Mouse (Mus musculus): ENCODE measurements around the gene Npr3. TPM values are rescaled to one million over a fixed set of nuclear protein-coding genes. Genes with fewer than 3 reads are reported as not detected.
A peak's percentile ranks its signal among the peaks of the same experiment; 100 is the strongest.
"Not testable (repeated sequence)": the region's sequence is repeated elsewhere in the genome, so short reads cannot be mapped to it uniquely, and the experiment has no call there.

Gene Npr3
- total RNA-seq, 2 experiments from 2014 or later: 12.6 TPM

- DNase-seq (ENCODE audit: low spot score in 2 of 2): no peak
- intact Hi-C loops (cut with DNase I): no loop called here
Measured at GRCm38 (mm10) chr15:11893969-11894368, 13.1 kb downstream of the Npr3 start.

GRCm38 (mm10) chr15:11891395-11891794 is 15.7 kb downstream of the Npr3 start:
- no peak for DNase-seq (ENCODE audit: low spot score in 2 of 2)
- intact Hi-C loops (cut with DNase I): no loop called here

- DNase-seq (ENCODE audit: low spot score in 2 of 2): peak in 1 of 2 experiments; percentile 49
- intact Hi-C loops (cut with DNase I): no loop called here
Measured at GRCm38 (mm10) chr15:11882508-11883205, 24.4 kb downstream of the Npr3 start.

- DNase-seq (ENCODE audit: low spot score in 2 of 2): no peak
Measured at GRCm38 (mm10) chr15:11881822-11882221, 25.3 kb downstream of the Npr3 start.

GRCm38 (mm10) chr15:11878334-11878733 is 28.8 kb downstream of the Npr3 start:
- DNase-seq (ENCODE audit: low spot score in 2 of 2): no peak
- intact Hi-C loops (cut with DNase I): no loop called here

More at GRCm38 (mm10) chr15:11881822-11882221, 25.3 kb downstream of the Npr3 start:
- intact Hi-C loops (cut with DNase I): no loop called here

- intact Hi-C loops (cut with DNase I): no loop called here
- no peak for DNase-seq (ENCODE audit: low spot score in 2 of 2)
Measured at GRCm38 (mm10) chr15:11877273-11877672, 29.8 kb downstream of the Npr3 start.

GRCm38 (mm10) chr15:11866918-11867317 is 40.2 kb downstream of the Npr3 start:
- no peak for DNase-seq (ENCODE audit: low spot score in 2 of 2)

GRCm38 (mm10) chr15:11863540-11863818 is 43.6 kb downstream of the Npr3 start:
- peak in 1 of 2 experiments; percentile 18 for DNase-seq (ENCODE audit: low spot score in 2 of 2)
- intact Hi-C loops (cut with DNase I): no loop called here

More at GRCm38 (mm10) chr15:11866918-11867317, 40.2 kb downstream of the Npr3 start:
- intact Hi-C loops (cut with DNase I): no loop called here

GRCm38 (mm10) chr15:11862785-11863539 is 44.1 kb downstream of the Npr3 start:
- intact Hi-C loops (cut with DNase I): no loop called here

GRCm38 (mm10) chr15:11862253-11862652 is 44.8 kb downstream of the Npr3 start:
- intact Hi-C loops (cut with DNase I): no loop called here
- peak in 1 of 2 experiments; percentile 18 for DNase-seq (ENCODE audit: low spot score in 2 of 2)

More at GRCm38 (mm10) chr15:11862785-11863539, 44.1 kb downstream of the Npr3 start:
- peak in 1 of 2 experiments; percentile 21 for DNase-seq (ENCODE audit: low spot score in 2 of 2)

GRCm38 (mm10) chr15:11860259-11860658 is 46.8 kb downstream of the Npr3 start:
- intact Hi-C loops (cut with DNase I): no loop called here

GRCm38 (mm10) chr15:11859829-11860228 is 47.3 kb downstream of the Npr3 start:
- DNase-seq (ENCODE audit: low spot score in 2 of 2): no peak
- intact Hi-C loops (cut with DNase I): no loop called here

More at GRCm38 (mm10) chr15:11860259-11860658, 46.8 kb downstream of the Npr3 start:
- DNase-seq (ENCODE audit: low spot score in 2 of 2): no peak

- intact Hi-C loops (cut with DNase I): no loop called here
- no peak for DNase-seq (ENCODE audit: low spot score in 2 of 2)
Measured at GRCm38 (mm10) chr15:11858411-11858810, 48.7 kb downstream of the Npr3 start.

GRCm38 (mm10) chr15:11845204-11846062 is 61.7 kb downstream of the Npr3 start:
- DNase-seq (ENCODE audit: low spot score in 2 of 2): no peak
- intact Hi-C loops (cut with DNase I): no loop called here

GRCm38 (mm10) chr15:11844115-11844514 is 63.0 kb downstream of the Npr3 start:
- intact Hi-C loops (cut with DNase I): no loop called here

GRCm38 (mm10) chr15:11841828-11842227 is 65.3 kb downstream of the Npr3 start:
- no peak for DNase-seq (ENCODE audit: low spot score in 2 of 2)
- intact Hi-C loops (cut with DNase I): no loop called here

More at GRCm38 (mm10) chr15:11844115-11844514, 63.0 kb downstream of the Npr3 start:
- DNase-seq (ENCODE audit: low spot score in 2 of 2): no peak

- intact Hi-C loops (cut with DNase I): no loop called here
- DNase-seq (ENCODE audit: low spot score in 2 of 2): no peak
Measured at GRCm38 (mm10) chr15:11835913-11836312, 71.2 kb downstream of the Npr3 start.

- DNase-seq (ENCODE audit: low spot score in 2 of 2); intact Hi-C loops (cut with DNase I): not testable (repeated sequence)
Measured at GRCm38 (mm10) chr15:11822347-11822746, 84.7 kb downstream of the Npr3 start.

GRCm38 (mm10) chr15:11815551-11815950 is 91.5 kb downstream of the Npr3 start:
- DNase-seq (ENCODE audit: low spot score in 2 of 2): no peak
- intact Hi-C loops (cut with DNase I): no loop called here

GRCm38 (mm10) chr15:11803576-11803975 is 103.5 kb downstream of the Npr3 start:
- intact Hi-C loops (cut with DNase I): no loop called here
- no peak for DNase-seq (ENCODE audit: low spot score in 2 of 2)

All from left cerebral cortex, postnatal 36 days (tissue).